Mouse (Mus musculus) G1E (cell line): ENCODE data around the gene Psmb10.

Experiments
- CTCF ChIP-seq: IDR thresholded peaks from 2 replicates; pipeline ENCODE4 v1.5.1; 2012; ENCODE audit warnings: low read depth, low read length, inconsistent platforms, mixed read lengths
- TAL1 ChIP-seq: conservative IDR thresholded peaks from 2 replicates; pipeline ENCODE4 v1.6.1; 2012; ENCODE audit warnings: low read depth, low read length, inconsistent platforms, mixed read lengths

- no peak for TF ChIP-seq CTCF
- TF ChIP-seq TAL1: no peak
These were observed 3.1 kb downstream of the Psmb10 start for GRCm38 (mm10) chr8:105935105-105935504.
